In genomic region chr4:128805150-128806042, GRCm38 (mm10) we compare ENCODE assay signal across 8 mouse cellular contexts. TPM values are rescaled to one million over a fixed set of nuclear protein-coding genes. Genes with fewer than 3 reads are reported as not detected.
DNase-seq lines count a peak whose midpoint lies in the region; ATAC-seq and TF ChIP-seq lines count a peak whose summit lies in the region.

No protein-coding gene starts in this region.

- peaks cover 12% of the 10 kb centered on the region for H3K4me1 ChIP-seq in embryonic facial prominence, embryonic 11.5 days (ENCODE audit: control insufficient read depth, insufficient read depth, low read length)
- peaks cover 53% of the 10 kb centered on the region for H3K4me1 ChIP-seq in hindbrain, embryonic 13.5 days (replicated peaks)
- peaks cover 48% of the 10 kb centered on the region for H3K4me1 ChIP-seq in limb, embryonic 15.5 days
- peaks cover 20% of the 10 kb centered on the region for H3K4me1 ChIP-seq in midbrain, postnatal 0 days (ENCODE audit: insufficient read depth, low read length)

- H3K36me3 ChIP-seq in embryonic facial prominence, embryonic 11.5 days (replicated peaks; ENCODE audit: control insufficient read depth, insufficient read depth, low read depth, low read length): no peaks in the 10 kb centered on the region
- no peaks in the 10 kb centered on the region for H3K36me3 ChIP-seq in hindbrain, embryonic 13.5 days
- 0 out of 2 replicates have a peak, but pooled peaks cover 5% of the 10 kb centered on the region for H3K36me3 ChIP-seq in limb, embryonic 15.5 days
- no peaks in the 10 kb centered on the region for H3K36me3 ChIP-seq in midbrain, postnatal 0 days (ENCODE audit: insufficient read depth, low read length)

- peak overlapping the region; percentile 95 for H3K4me2 ChIP-seq in embryonic facial prominence, embryonic 11.5 days (ENCODE audit: low read depth, low read length)
- H3K4me2 ChIP-seq in hindbrain, embryonic 13.5 days: peak overlapping the region; percentile 99
- H3K4me2 ChIP-seq in limb, embryonic 15.5 days: peak overlapping the region; percentile 86
- peak overlapping the region; percentile 97 for H3K4me2 ChIP-seq in midbrain, postnatal 0 days (ENCODE audit: low read depth, low read length, poor library complexity, severe bottlenecking)

- no peak for ATAC-seq in embryonic facial prominence, embryonic 11.5 days (replicated peaks; ENCODE audit: insufficient number of reproducible peaks, low FRiP score, low TSS enrichment, low read depth)
- ATAC-seq in hindbrain, embryonic 13.5 days (ENCODE audit: low FRiP score): peak; percentile 31; the same call in 1 of the 2 replicates
- ATAC-seq in limb, embryonic 15.5 days (ENCODE audit: insufficient number of reproducible peaks, low FRiP score, low TSS enrichment, low read depth): no peak
- peak; percentile 14; the same call in 1 of the 2 replicates for ATAC-seq in midbrain, postnatal 0 days (ENCODE audit: low FRiP score)

- TF ChIP-seq CTCF in layer of hippocampus, adult 2 months (conservative IDR thresholded peaks at IDR 0.05): no peak
- no peak for TF ChIP-seq CTCF in midbrain, postnatal 0 days (IDR thresholded peaks at IDR 0.05)

- no peaks in the 10 kb centered on the region for H3K27me3 ChIP-seq in embryonic facial prominence, embryonic 11.5 days (ENCODE audit: control insufficient read depth, insufficient read depth, low read length)
- H3K27me3 ChIP-seq in hindbrain, embryonic 13.5 days: no peaks in the 10 kb centered on the region
- no peaks in the 10 kb centered on the region for H3K27me3 ChIP-seq in limb, embryonic 15.5 days
- H3K27me3 ChIP-seq in midbrain, postnatal 0 days (ENCODE audit: insufficient read depth, low read length): no peaks in the 10 kb centered on the region

- no peaks in the 10 kb centered on the region for H3K9me3 ChIP-seq in embryonic facial prominence, embryonic 11.5 days (replicated peaks; ENCODE audit: control insufficient read depth, low read length)
- no peaks in the 10 kb centered on the region for H3K9me3 ChIP-seq in hindbrain, embryonic 13.5 days
- H3K9me3 ChIP-seq in limb, embryonic 15.5 days: no peaks in the 10 kb centered on the region
- no peaks in the 10 kb centered on the region for H3K9me3 ChIP-seq in midbrain, postnatal 0 days (ENCODE audit: low read length)

- peak overlapping the region; percentile 96 for H3K27ac ChIP-seq in layer of hippocampus, adult 2 months
- H3K27ac ChIP-seq in embryonic facial prominence, embryonic 11.5 days (replicated peaks; ENCODE audit: low read depth, low read length): peak overlapping the region; percentile 98
- H3K27ac ChIP-seq in hindbrain, embryonic 13.5 days: peak overlapping the region; percentile 98
- peak overlapping the region; percentile 98 for H3K27ac ChIP-seq in limb, embryonic 15.5 days
- H3K27ac ChIP-seq in midbrain, postnatal 0 days (ENCODE audit: low read depth, low read length): peak overlapping the region; percentile 85

- peak overlapping the region; percentile 96 for H3K4me3 ChIP-seq in layer of hippocampus, adult 2 months
- peak overlapping the region; percentile 88 for H3K4me3 ChIP-seq in embryonic facial prominence, embryonic 11.5 days (ENCODE audit: low read depth, low read length)
- peak overlapping the region; percentile 87 for H3K4me3 ChIP-seq in hindbrain, embryonic 13.5 days
- peak overlapping the region; percentile 80 for H3K4me3 ChIP-seq in limb, embryonic 15.5 days
- H3K4me3 ChIP-seq in midbrain, postnatal 0 days (ENCODE audit: low read depth, low read length): peak overlapping the region; percentile 72

- no peak for DNase-seq in layer of hippocampus, adult 2 months (ENCODE audit: low spot score in 2 of 2)
- DNase-seq in layer of hippocampus, adult 9-11 months: no peak
- DNase-seq in MN1 (ENCODE audit: low spot score): peak; percentile 70
- DNase-seq in embryonic facial prominence, embryonic 11.5 days (ENCODE audit: low spot score): peak; percentile 57
- DNase-seq in midbrain, postnatal 0 days (ENCODE audit: low spot score): peak; percentile 47
- peak; percentile 42 for DNase-seq in urinary bladder, postnatal 25 days (ENCODE audit: low spot score)

- WGBS in embryonic facial prominence, embryonic 11.5 days: 1% methylated on average over 56 of the region's 74 CpGs
- under 1% methylated on average over 59 of the region's 74 CpGs for WGBS in hindbrain, embryonic 13.5 days
- under 1% methylated on average over 54 of the region's 74 CpGs for WGBS in limb, embryonic 15.5 days
- WGBS in midbrain, postnatal 0 days: under 1% methylated on average over 47 of the region's 74 CpGs

- H3K9ac ChIP-seq in embryonic facial prominence, embryonic 11.5 days (replicated peaks; ENCODE audit: low read length): peak overlapping the region; percentile 100
- peak overlapping the region; percentile 99 for H3K9ac ChIP-seq in hindbrain, embryonic 13.5 days
- peak overlapping the region; percentile 100 for H3K9ac ChIP-seq in limb, embryonic 15.5 days
- peak overlapping the region; percentile 95 for H3K9ac ChIP-seq in midbrain, postnatal 0 days (replicated peaks; ENCODE audit: low read length, poor library complexity, severe bottlenecking)

RNA-seq across cellular contexts. Expression of gene Zfp362, which starts 0.4 kb away (rescaled TPM):
- 10 to 100 TPM; 25.8 to 26.8 TPM for total RNA-seq in layer of hippocampus, adult 2 months (2021)
- 31.1 and 34.3 TPM in 2 replicates for polyA plus RNA-seq in embryonic facial prominence, embryonic 11.5 days (2014; fragmentation: Nextera tagmentation; extraction: Ambion mirVana)
- 36.9 and 39.0 TPM in 2 replicates for polyA plus RNA-seq in hindbrain, embryonic 13.5 days (2015; fragmentation: Nextera tagmentation; extraction: Ambion mirVana)
- polyA plus RNA-seq in limb, embryonic 15.5 days (2015; fragmentation: Nextera tagmentation; extraction: Ambion mirVana): 33.1 and 37.4 TPM in 2 replicates
- total RNA-seq in midbrain, postnatal 0 days (2014; rRNA removed): 26.7 and 33.3 TPM in 2 replicates
- polyA plus RNA-seq in midbrain, postnatal 0 days (2015; fragmentation: Nextera tagmentation; extraction: Ambion mirVana): 24.8 and 27.0 TPM in 2 replicates

RNA-seq across cellular contexts. Expression of gene A3galt2, which starts 50.2 kb away (rescaled TPM):
- total RNA-seq in layer of hippocampus, adult 2 months (2021): under 1 TPM; 0.20 to 0.26 TPM
- polyA plus RNA-seq in embryonic facial prominence, embryonic 11.5 days (2014; fragmentation: Nextera tagmentation; extraction: Ambion mirVana): 0.11 and 0.18 TPM in 2 replicates
- polyA plus RNA-seq in hindbrain, embryonic 13.5 days (2015; fragmentation: Nextera tagmentation; extraction: Ambion mirVana): 0.38 and 0.53 TPM in 2 replicates
- 0.24 and 0.25 TPM in 2 replicates for polyA plus RNA-seq in limb, embryonic 15.5 days (2015; fragmentation: Nextera tagmentation; extraction: Ambion mirVana)
- 0.19 and 0.38 TPM in 2 replicates for total RNA-seq in midbrain, postnatal 0 days (2014; rRNA removed)
- 0.05 TPM in 1 of 2 replicates, not detected in the other for polyA plus RNA-seq in midbrain, postnatal 0 days (2015; fragmentation: Nextera tagmentation; extraction: Ambion mirVana)

Comparison
In these comparisons a context has a peak if more than half of its experiments do, and no peak if none do; other contexts are left out.
1. DNase-seq: peak in MN1 (single experiment), embryonic facial prominence, embryonic 11.5 days (single experiment), midbrain, postnatal 0 days (single experiment) and urinary bladder, postnatal 25 days (single experiment); none in layer of hippocampus, adult 2 months (0 of 2) and layer of hippocampus, adult 9-11 months (single experiment).
2. ATAC-seq: peak in hindbrain, embryonic 13.5 days (single experiment) and midbrain, postnatal 0 days (single experiment); none in embryonic facial prominence, embryonic 11.5 days (single experiment) and limb, embryonic 15.5 days (single experiment).
3. Peak in every context shown above with its lines, with median percentiles within 50 percentile points of each other: H3K27ac ChIP-seq, H3K4me3 ChIP-seq, H3K4me2 ChIP-seq and H3K9ac ChIP-seq.